Mouse (Mus musculus) embryo, embryonic 10 days (tissue): ENCODE data around the gene Cd47.

Experiments
- DNase-seq: peaks from one replicate; pipeline ENCODE4 v3.0.0-alpha.2; 2015; ENCODE audit warnings: low spot score

Cd47 gene

GRCm38 (mm10) chr16:49951288-49951691 lies 151.0 kb downstream of the Cd47 start:
- DNase-seq, result no peak

GRCm38 (mm10) chr16:49951925-49952523 lies 151.7 kb downstream of the Cd47 start:
- DNase-seq, result no peak

- no peak for DNase-seq
Observed at GRCm38 (mm10) chr16:49953817-49954216, 153.5 kb downstream of the Cd47 start.

GRCm38 (mm10) chr16:49954909-49955308 lies 154.6 kb downstream of the Cd47 start:
- no peak for DNase-seq

- no peak for DNase-seq
Observed at GRCm38 (mm10) chr16:49955325-49955724, 155.0 kb downstream of the Cd47 start.

GRCm38 (mm10) chr16:49955952-49956351 lies 155.6 kb downstream of the Cd47 start:
- no peak for DNase-seq

- DNase-seq, result no peak
Observed at GRCm38 (mm10) chr16:49956531-49957302, 156.4 kb downstream of the Cd47 start.

GRCm38 (mm10) chr16:49958900-49959436 lies 158.6 kb downstream of the Cd47 start:
- no peak for DNase-seq

- DNase-seq, result no peak
Observed at GRCm38 (mm10) chr16:49962305-49962704, 162.0 kb downstream of the Cd47 start.

GRCm38 (mm10) chr16:49964321-49964986 lies 164.1 kb downstream of the Cd47 start:
- no peak for DNase-seq
